Mouse (Mus musculus) MEL (cell line): ENCODE results near the gene Raver2. TPM values are rescaled to one million over a fixed set of nuclear protein-coding genes. Genes with fewer than 3 reads are reported as not detected.

Source experiments
- DNase-seq: peaks from one replicate; pipeline ENCODE4 v3.0.0; 2011; ENCODE audit warnings: low read depth, low spot score
- H3K27ac ChIP-seq: 2 replicates; pipeline ENCODE4 v1.5.1; 2012; ENCODE audit warnings: low read depth, mild to moderate bottlenecking, control low read depth, low read length, moderate library complexity; ENCODE audit not compliant: control insufficient read depth
- H3K27me3 ChIP-seq, 2 experiments: fragments of 150-350 bp in 1 of 2; sonication (generic) in 1 of 2; 2 replicates each; pipeline ENCODE4 v1.6.1; 2012; ENCODE audit warnings: low read length in 2 of 2, mild to moderate bottlenecking in 2 of 2, improper control_type of control experiment in 1 of 2, moderate library complexity in 1 of 2; ENCODE audit not compliant: insufficient read depth in 2 of 2, control insufficient read depth in 1 of 2
- H3K36me3 ChIP-seq, 2 experiments: 2 replicates each; pipeline ENCODE4 v1.6.1; 2012 to 2014; ENCODE audit warnings: low read length in 2 of 2, improper control_type of control experiment in 1 of 2, inconsistent platforms in 1 of 2, mild to moderate bottlenecking in 1 of 2; ENCODE audit not compliant: insufficient read depth in 2 of 2, control insufficient read depth in 1 of 2
- H3K4me1 ChIP-seq, 2 experiments: fragments of 150-350 bp in 1 of 2; sonication (generic) in 1 of 2; 2 replicates each; pipeline ENCODE4 v1.6.1; 2012; ENCODE audit warnings: low read length in 2 of 2, improper control_type of control experiment in 1 of 2, mild to moderate bottlenecking in 1 of 2; ENCODE audit not compliant: insufficient read depth in 2 of 2, control insufficient read depth in 1 of 2
- H3K4me3 ChIP-seq, 2 experiments: fragments of 150-350 bp in 1 of 2; sonication (generic) in 1 of 2; 2 replicates each; pipeline ENCODE4 v1.5.1; 2012; ENCODE audit warnings: low read depth in 2 of 2, low read length in 2 of 2, mild to moderate bottlenecking in 2 of 2, moderate library complexity in 2 of 2, control low read depth in 1 of 2, improper control_type of control experiment in 1 of 2; ENCODE audit not compliant: control insufficient read depth in 1 of 2, insufficient read depth in 1 of 2
- H3K79me2 ChIP-seq: 2 replicates; pipeline ENCODE4 v1.6.1; 2012; ENCODE audit warnings: mild to moderate bottlenecking, low read length, moderate library complexity; ENCODE audit not compliant: control insufficient read depth, poor library complexity, insufficient read depth
- H3K9ac ChIP-seq: 2 replicates; pipeline ENCODE4 v1.6.1; 2012; ENCODE audit warnings: low read depth, mild to moderate bottlenecking, control low read depth, low read length, moderate library complexity; ENCODE audit not compliant: control insufficient read depth, poor library complexity, severe bottlenecking
- H3K9me3 ChIP-seq: fragments of 150-350 bp; sonication (generic); replicated peaks from 2 replicates; pipeline ENCODE4 v1.6.1; 2012; ENCODE audit warnings: mild to moderate bottlenecking, low read length, improper control_type of control experiment, moderate library complexity; ENCODE audit not compliant: insufficient read depth
- CTCF ChIP-seq, 3 experiments: IDR thresholded peaks in 2 of 3; conservative IDR thresholded peaks in 1 of 3; 2 replicates each; pipeline ENCODE4 v1.5.1; 2011 to 2012; ENCODE audit warnings: low read length in 3 of 3, low read depth in 2 of 3, mild to moderate bottlenecking in 2 of 3, improper control_type of control experiment in 1 of 3, inconsistent platforms in 1 of 3, mixed read lengths in 1 of 3, moderate library complexity in 1 of 3; ENCODE audit not compliant: control insufficient read depth in 1 of 3, insufficient read depth in 1 of 3, poor library complexity in 1 of 3, severe bottlenecking in 1 of 3
- EP300 ChIP-seq, 2 experiments: IDR thresholded peaks; 2 replicates each; pipeline ENCODE4 v1.6.1; 2011; ENCODE audit warnings: improper control_type of control experiment in 2 of 2, low read length in 2 of 2, low read depth in 1 of 2, mild to moderate bottlenecking in 1 of 2
- ETS1 ChIP-seq: IDR thresholded peaks from 2 replicates; pipeline ENCODE4 v1.6.1; 2012; ENCODE audit warnings: low read depth, mild to moderate bottlenecking, inconsistent platforms, low read length, improper control_type of control experiment, moderate library complexity
- GATA1 ChIP-seq: IDR thresholded peaks from 2 replicates; pipeline ENCODE4 v1.6.1; 2011; ENCODE audit warnings: low read depth, low read length, improper control_type of control experiment
- MAX ChIP-seq: IDR thresholded peaks from 2 replicates; pipeline ENCODE4 v1.6.1; 2011; ENCODE audit warnings: low read length, improper control_type of control experiment
- MXI1 ChIP-seq: IDR thresholded peaks from 2 replicates; pipeline ENCODE4 v1.6.1; 2011; ENCODE audit warnings: mild to moderate bottlenecking, low read depth, low read length, improper control_type of control experiment
- MYC ChIP-seq: IDR thresholded peaks from 2 replicates; pipeline ENCODE4 v1.6.1; 2011; ENCODE audit warnings: low read depth, mild to moderate bottlenecking, low read length, improper control_type of control experiment, moderate library complexity
- POLR2A ChIP-seq, 2 experiments: IDR thresholded peaks; 2 replicates each; pipeline ENCODE4 v1.6.1; 2011 to 2012; ENCODE audit warnings: low read length in 2 of 2, mild to moderate bottlenecking in 2 of 2, control low read depth in 1 of 2, improper control_type of control experiment in 1 of 2, low read depth in 1 of 2, moderate library complexity in 1 of 2; ENCODE audit not compliant: control insufficient read depth in 1 of 2, insufficient read depth in 1 of 2, poor library complexity in 1 of 2
- RAD21 ChIP-seq: IDR thresholded peaks from 2 replicates; pipeline ENCODE4 v1.6.1; 2011; ENCODE audit warnings: mild to moderate bottlenecking, low read depth, low read length, improper control_type of control experiment
- SIN3A ChIP-seq: IDR thresholded peaks from 2 replicates; pipeline ENCODE4 v1.6.1; 2012; ENCODE audit warnings: low read length, improper control_type of control experiment, inconsistent platforms
- TAL1 ChIP-seq: IDR thresholded peaks from 2 replicates; pipeline ENCODE4 v1.6.1; 2012; ENCODE audit warnings: mild to moderate bottlenecking, inconsistent platforms, low read length, moderate library complexity, mixed read lengths
- TCF12 ChIP-seq: IDR thresholded peaks from 2 replicates; pipeline ENCODE4 v1.6.1; 2014; ENCODE audit warnings: low read depth, mild to moderate bottlenecking, inconsistent platforms, low read length, improper control_type of control experiment, moderate library complexity
- UBTF ChIP-seq: IDR thresholded peaks from 2 replicates; pipeline ENCODE4 v1.6.1; 2012; ENCODE audit warnings: low read depth, mild to moderate bottlenecking, inconsistent platforms, low read length, improper control_type of control experiment, moderate library complexity, borderline replicate concordance; ENCODE audit not compliant: insufficient read depth
- USF1 ChIP-seq: IDR thresholded peaks from 2 replicates; pipeline ENCODE4 v1.6.1; 2014; ENCODE audit warnings: low read depth, mild to moderate bottlenecking, inconsistent platforms, low read length, improper control_type of control experiment, moderate library complexity
- USF2 ChIP-seq, 2 experiments: IDR thresholded peaks; 2 replicates each; pipeline ENCODE4 v1.6.1; 2011 to 2012; ENCODE audit warnings: improper control_type of control experiment in 2 of 2, low read length in 2 of 2, borderline replicate concordance in 1 of 2, inconsistent platforms in 1 of 2, low read depth in 1 of 2, mild to moderate bottlenecking in 1 of 2; ENCODE audit not compliant: insufficient read depth in 1 of 2
- ZC3H11A ChIP-seq: IDR thresholded peaks from 2 replicates; pipeline ENCODE4 v1.6.1; 2012; ENCODE audit warnings: low read depth, mild to moderate bottlenecking, inconsistent platforms, low read length, improper control_type of control experiment
- polyA plus RNA-seq, 2 experiments: library from polyadenylated mRNA; stranded (reverse) in 1 of 2; unstranded in 1 of 2; fragments of >175 nt in 1 of 2; fragments of >200 nt in 1 of 2; gene quantifications; 2 replicates each; pipeline versions ENCODE4 v1.2.1 to v1.2.4; 2012; ENCODE audit warnings: low replicate concordance in 2 of 2, low read depth in 1 of 2; ENCODE audit not compliant: insufficient read length in 2 of 2, insufficient read depth in 1 of 2, missing spikeins in 1 of 2
- total RNA-seq: library from RNA; depleted of rRNA; stranded (reverse); fragments of 300-350 nt; gene quantifications from 2 replicates; pipeline ENCODE4 v1.2.3, GENCODE M21; 2012

Raver2 gene
- total and polyA plus RNA-seq, 3 experiments, result 0.03 to 0.04 TPM; not detected in 1

DNA sequence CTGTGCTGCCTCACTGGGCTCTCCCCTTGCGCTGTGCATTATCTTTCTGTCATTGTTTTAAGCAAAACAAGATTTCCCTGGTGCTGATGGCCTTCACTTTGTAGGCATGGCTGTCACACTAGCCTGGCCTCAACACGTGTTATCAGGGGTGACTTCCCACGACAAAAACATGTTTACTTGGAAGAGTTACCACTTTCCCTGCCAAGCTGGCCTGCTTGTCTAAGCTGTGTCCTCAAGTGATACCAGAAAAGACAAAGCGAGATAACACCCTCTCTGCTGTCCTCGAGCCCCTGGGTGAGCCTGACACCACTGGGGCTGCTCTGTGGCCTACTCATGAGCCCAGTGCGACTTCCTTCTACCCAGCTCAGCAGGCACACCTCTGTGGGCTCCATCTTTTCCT, 107.3 kb downstream of the Raver2 start:
- Histone ChIP-seq H3K4me1 (peaks cover 19 to 21% of the 10 kb centered on the region in 2 experiments; a peak in 3 of 4 replicates), H3K27me3 (no peaks in the 10 kb centered on the region), H3K4me3 (no peak overlapping the region), H3K36me3 (peaks cover 20 to 22% of the 10 kb centered on the region in 2 experiments), H3K79me2 (no peaks in the 10 kb centered on the region), H3K27ac (peak overlapping the region; percentile 24), H3K9ac (no peak overlapping the region), H3K9me3 (no peaks in the 10 kb centered on the region)
- peak; percentile 59 for DNase-seq
- TF ChIP-seq SIN3A, result peak; percentile 62
- TF ChIP-seq GATA1, result peak; percentile 59
- peak; percentile 96 for TF ChIP-seq MXI1
- peak in 1 of 2 experiments; percentile 58; a peak in 2 of 4 replicates for TF ChIP-seq EP300 (IDR thresholded peaks at IDR 0.05; ENCODE audit: low read depth in 1 of 2, low read length in 2 of 2)
- peak; percentile 71 for TF ChIP-seq TCF12
- no peak for TF ChIP-seq RAD21
- peak; percentile 61 for TF ChIP-seq ETS1
- peak; percentile 66; the same call in 1 of the 2 replicates for TF ChIP-seq MAX
- no peak for TF ChIP-seq ZC3H11A

GRCm38 (mm10) chr4:101177796-101178195, 109.0 kb downstream of the Raver2 start:
- peaks cover 11 to 25% of the 10 kb centered on the region in 2 experiments for H3K36me3 ChIP-seq
- TF ChIP-seq MXI1 (no peak), USF2 (IDR thresholded peaks at IDR 0.05; ENCODE audit: borderline replicate concordance in 1 of 2, insufficient read depth in 1 of 2, low read depth in 1 of 2, low read length in 2 of 2) (no peak), USF1 (no peak), MYC (no peak), TAL1 (no peak), UBTF (no peak), POLR2A (IDR thresholded peaks at IDR 0.05; ENCODE audit: control insufficient read depth in 1 of 2, insufficient read depth in 1 of 2, low read depth in 1 of 2, low read length in 2 of 2, poor library complexity in 1 of 2) (no peak), CTCF (IDR thresholded peaks at IDR 0.05 in 2 of 3, conservative IDR thresholded peaks at IDR 0.05 in 1 of 3; ENCODE audit: control insufficient read depth in 1 of 3, insufficient read depth in 1 of 3, low read depth in 2 of 3, low read length in 3 of 3, poor library complexity in 1 of 3, severe bottlenecking in 1 of 3) (no peak)
- peaks cover 13 to 14% of the 10 kb centered on the region in 2 experiments; a peak in 3 of 4 replicates for H3K4me1 ChIP-seq

More at GRCm38 (mm10) chr4:101177796-101178195, 109.0 kb downstream of the Raver2 start:
- Histone ChIP-seq H3K9ac (no peak overlapping the region), H3K27me3 (no peaks in the 10 kb centered on the region), H3K4me3 (no peak overlapping the region), H3K79me2 (no peaks in the 10 kb centered on the region), H3K9me3 (no peaks in the 10 kb centered on the region), H3K27ac (no peak overlapping the region)
- DNase-seq, result no peak
